Mouse (Mus musculus) limb, embryonic 11.5 days (tissue): ENCODE data around the gene Tmbim1. TPM values are rescaled to one million over a fixed set of nuclear protein-coding genes. Genes with fewer than 3 reads are reported as not detected.

Experiments
- ATAC-seq: fragments of 200-750 bp; cut with Nextera tagmentation; 2 replicates; pipeline ENCODE4 v1.8.0; 2017; ENCODE audit warnings: low read depth; ENCODE audit not compliant: insufficient number of reproducible peaks, low FRiP score, low TSS enrichment
- DNase-seq: peaks from one replicate; pipeline ENCODE4 v3.0.0-alpha.2; 2015; ENCODE audit warnings: low spot score
- H3K27ac ChIP-seq: fragments of 300-500 bp; sonication (generic); replicated peaks from 2 replicates; pipeline ENCODE4 v1.5.1; 2014; ENCODE audit warnings: low read depth, mild to moderate bottlenecking, low read length
- H3K27me3 ChIP-seq: fragments of 300-500 bp; sonication (generic); 2 replicates; pipeline ENCODE4 v1.6.1; 2014; ENCODE audit warnings: mild to moderate bottlenecking, low read length, mixed read lengths; ENCODE audit not compliant: control insufficient read depth, insufficient read depth
- H3K36me3 ChIP-seq: fragments of 300-500 bp; sonication (generic); 2 replicates; pipeline ENCODE4 v1.6.1; 2014; ENCODE audit warnings: mild to moderate bottlenecking, low read length, moderate library complexity, mixed read lengths; ENCODE audit not compliant: control insufficient read depth, insufficient read depth
- H3K4me1 ChIP-seq: fragments of 300-500 bp; sonication (generic); 2 replicates; pipeline ENCODE4 v1.6.1; 2014; ENCODE audit warnings: low read length, mixed read lengths; ENCODE audit not compliant: control insufficient read depth, insufficient read depth
- H3K4me2 ChIP-seq: fragments of 300-500 bp; sonication (generic); 2 replicates; pipeline ENCODE4 v1.6.1; 2014; ENCODE audit warnings: low read depth, mild to moderate bottlenecking, moderate library complexity; ENCODE audit not compliant: severe bottlenecking
- H3K4me3 ChIP-seq: fragments of 300-500 bp; sonication (generic); 2 replicates; pipeline ENCODE4 v1.5.1; 2014; ENCODE audit warnings: low read depth, low read length
- H3K9ac ChIP-seq: fragments of 300-500 bp; sonication (generic); 2 replicates; pipeline ENCODE4 v1.6.1; 2014; ENCODE audit warnings: mild to moderate bottlenecking, low read length
- H3K9me3 ChIP-seq: fragments of 300-500 bp; sonication (generic); 2 replicates; pipeline ENCODE4 v1.6.1; 2016; ENCODE audit warnings: low read length; ENCODE audit not compliant: control insufficient read depth
- WGBS: fragments of 180-500 bp; shearing (Covaris S2); extraction: QIAGEN DNeasy Blood & Tissue Kit; methylation state at CpG from one replicate; pipeline ENCODE4 v1.1.7; 2014; 5-methylcytosine and 5-hydroxymethylcytosine counted together
- polyA plus RNA-seq: library from polyadenylated mRNA; unstranded; fragments of >200 nt; fragmentation: Nextera tagmentation; extraction: Ambion mirVana; gene quantifications from 2 replicates; pipeline ENCODE4 v1.2.1, GENCODE M21; 2014

Tmbim1 gene
- polyA plus RNA-seq, 1 experiment from 2014 or later: 10.5 TPM

DNA sequence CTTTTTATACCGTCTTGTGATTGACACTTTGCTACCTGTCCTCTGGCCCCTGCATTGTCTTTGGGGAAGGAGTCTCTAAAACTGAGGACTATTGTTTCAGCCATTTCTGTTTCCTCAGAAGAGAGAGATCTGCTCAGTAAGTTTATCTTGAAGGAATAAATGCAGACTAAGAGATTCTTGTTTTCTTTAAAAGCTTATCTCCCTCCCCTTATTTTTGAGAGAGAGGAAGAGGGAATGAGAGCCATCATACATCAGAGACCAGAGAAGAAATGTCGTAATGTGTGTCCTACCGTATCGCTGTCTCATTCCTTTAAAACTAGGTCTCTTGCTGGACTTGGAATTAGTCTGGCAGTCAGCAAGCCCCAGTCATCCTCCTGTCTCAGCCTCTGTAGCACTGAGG is 64.6 kb downstream of the Tmbim1 start:
- H3K4me3 ChIP-seq: no peak overlapping the region
- peaks cover 2% of the 10 kb centered on the region; the same call in 1 of the 2 replicates for H3K36me3 ChIP-seq
- H3K27ac ChIP-seq: no peak overlapping the region
- H3K9me3 ChIP-seq: no peaks in the 10 kb centered on the region
- 88% methylated on average over 4 of the region's 4 CpGs for whole genome bisulfite sequencing
- no peak overlapping the region for H3K9ac ChIP-seq
- H3K27me3 ChIP-seq: no peaks in the 10 kb centered on the region
- DNase-seq (no peak), ATAC-seq (no peak)
- H3K4me1 ChIP-seq: peaks cover 5% of the 10 kb centered on the region; the same call in 1 of the 2 replicates
- H3K4me2 ChIP-seq: no peak overlapping the region

DNA sequence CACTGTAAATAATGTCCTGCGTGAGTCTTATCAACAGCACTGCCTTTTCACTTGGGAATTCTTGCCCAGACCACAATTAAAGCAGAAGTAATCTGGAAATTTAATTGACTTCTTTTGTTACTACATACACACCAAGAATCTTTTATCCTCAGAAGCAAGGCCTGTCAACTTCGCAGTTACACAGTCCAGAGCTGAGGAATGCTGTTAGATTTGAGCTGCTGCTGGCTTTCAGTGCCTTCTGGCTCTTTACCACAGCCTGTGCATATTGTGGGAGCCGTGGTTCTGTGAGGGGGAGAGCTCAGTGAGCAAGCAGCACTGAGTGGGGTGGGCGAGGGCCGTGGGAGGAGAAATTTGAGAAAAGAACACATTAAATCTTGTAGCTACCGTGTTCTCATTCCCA is 65.1 kb downstream of the Tmbim1 start:
- no peak for ATAC-seq
- H3K9ac ChIP-seq: no peak overlapping the region
- no peak for DNase-seq

DNA sequence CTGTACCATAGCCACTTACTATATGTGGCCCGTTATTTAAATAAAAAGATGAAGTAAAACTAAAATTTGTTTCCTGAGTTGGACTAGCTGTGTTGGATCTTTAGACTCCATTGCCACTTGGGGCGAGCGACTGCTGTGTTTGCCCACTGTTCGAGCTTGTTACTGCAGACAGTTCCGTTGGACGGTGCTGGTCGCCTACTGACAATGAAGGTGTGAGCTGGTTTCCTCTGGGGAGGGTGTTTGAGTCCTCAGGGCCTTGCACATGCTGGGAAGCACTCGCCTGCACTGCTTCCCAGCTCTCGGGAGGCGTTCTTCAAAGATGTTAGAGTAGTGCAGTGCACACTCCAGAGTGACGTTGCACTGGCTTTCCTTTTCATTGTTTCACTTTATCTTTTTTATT is 65.8 kb downstream of the Tmbim1 start:
- H3K27ac ChIP-seq: no peak overlapping the region
- H3K27me3 ChIP-seq: no peaks in the 10 kb centered on the region
- ATAC-seq (no peak), DNase-seq (no peak)
- H3K4me2 ChIP-seq: no peak overlapping the region; the same call in 1 of the 2 replicates
- H3K4me3 ChIP-seq: no peak overlapping the region
- peaks cover 5% of the 10 kb centered on the region; the same call in 1 of the 2 replicates for H3K4me1 ChIP-seq
- H3K9me3 ChIP-seq: no peaks in the 10 kb centered on the region
- WGBS: 67% methylated on average over 11 of the region's 11 CpGs
- H3K36me3 ChIP-seq: peaks cover 2% of the 10 kb centered on the region; the same call in 1 of the 2 replicates
- H3K9ac ChIP-seq: no peak overlapping the region

More for the DNA sequence above, 65.1 kb downstream of the Tmbim1 start:
- no peak overlapping the region for H3K4me2 ChIP-seq
- no peak overlapping the region for H3K27ac ChIP-seq
- 80% methylated on average over 6 of the region's 6 CpGs for WGBS
- H3K36me3 ChIP-seq: peaks cover 2% of the 10 kb centered on the region; the same call in 1 of the 2 replicates
- no peak overlapping the region for H3K4me3 ChIP-seq
- H3K9me3 ChIP-seq: no peaks in the 10 kb centered on the region
- H3K27me3 ChIP-seq: no peaks in the 10 kb centered on the region
- H3K4me1 ChIP-seq: peaks cover 5% of the 10 kb centered on the region; the same call in 1 of the 2 replicates

DNA sequence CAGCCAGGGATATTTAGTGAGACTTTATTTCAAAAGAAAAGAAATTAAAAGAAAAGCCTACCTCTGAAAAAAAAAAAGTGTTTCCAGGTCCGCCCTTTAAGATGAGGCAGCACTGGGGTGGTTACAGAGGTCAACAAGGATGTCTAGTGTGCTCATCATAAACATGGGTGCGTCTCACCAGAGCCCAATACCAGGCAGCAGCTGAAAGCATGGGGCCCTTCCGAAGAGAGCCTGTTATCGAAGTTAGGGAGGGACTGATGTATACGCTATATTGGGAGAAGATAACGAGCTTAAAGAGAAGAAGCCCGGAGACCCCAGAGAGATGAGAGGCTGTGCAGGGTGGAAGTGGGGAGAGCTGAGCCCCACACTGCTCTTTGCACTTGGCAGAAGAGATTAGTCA is 66.3 kb downstream of the Tmbim1 start:
- Histone ChIP-seq H3K36me3 (peaks cover 2% of the 10 kb centered on the region; the same call in 1 of the 2 replicates), H3K4me3 (no peak overlapping the region), H3K4me2 (no peak overlapping the region), H3K27me3 (no peaks in the 10 kb centered on the region), H3K9me3 (no peaks in the 10 kb centered on the region), H3K4me1 (peaks cover 5% of the 10 kb centered on the region; the same call in 1 of the 2 replicates), H3K9ac (no peak overlapping the region), H3K27ac (no peak overlapping the region)
- no peak for ATAC-seq
- 68% methylated on average over 7 of the region's 7 CpGs for WGBS
- DNase-seq: no peak

Other genes starting within 250 kb of the Tmbim1 start
- 36.3 and 36.9 TPM in 2 replicates for gene Tns1, start 181.2 kb downstream of the Tmbim1 start, polyA plus RNA-seq
- gene Rufy4, start 180.1 kb downstream of the Tmbim1 start, polyA plus RNA-seq: 0.07 TPM in 1 of 2 replicates, not detected in the other
- 0.08 and 0.14 TPM in 2 replicates for gene Cxcr2, start 151.6 kb downstream of the Tmbim1 start, polyA plus RNA-seq
- gene Cxcr1, start 111.0 kb downstream of the Tmbim1 start, polyA plus RNA-seq: not detected in 2 replicates
- 314 and 323 TPM in 2 replicates for gene Arpc2, start 69.5 kb downstream of the Tmbim1 start, polyA plus RNA-seq
- gene Gpbar1, start 27.1 kb downstream of the Tmbim1 start, polyA plus RNA-seq: 0.51 TPM in 1 of 2 replicates, not detected in the other
- gene Aamp, start 20.9 kb downstream of the Tmbim1 start, polyA plus RNA-seq: 218 and 223 TPM in 2 replicates
- gene Pnkd, start 20.7 kb downstream of the Tmbim1 start, polyA plus RNA-seq: 118 and 119 TPM in 2 replicates
- gene Catip, start 56.5 kb upstream of the Tmbim1 start, polyA plus RNA-seq: 0.25 and 0.79 TPM in 2 replicates
- 1.0 and 1.8 TPM in 2 replicates for gene Slc11a1, start 69.6 kb upstream of the Tmbim1 start, polyA plus RNA-seq
- 74.7 and 75.8 TPM in 2 replicates for gene Ctdsp1, start 85.9 kb upstream of the Tmbim1 start, polyA plus RNA-seq
- 0.16 and 0.18 TPM in 2 replicates for gene Vil1, start 103.8 kb upstream of the Tmbim1 start, polyA plus RNA-seq
- 113 and 120 TPM in 2 replicates for gene Cnot9, start 200.4 kb upstream of the Tmbim1 start, polyA plus RNA-seq
- gene Plcd4, start 237.3 kb upstream of the Tmbim1 start, polyA plus RNA-seq: 0.53 and 0.79 TPM in 2 replicates
- gene Usp37, start 238.7 kb upstream of the Tmbim1 start, polyA plus RNA-seq: 46.4 and 52.2 TPM in 2 replicates